Mouse (Mus musculus): ENCODE results near the gene Anxa7. TPM values are rescaled to one million over a fixed set of nuclear protein-coding genes. Genes with fewer than 3 reads are reported as not detected.
A peak's percentile ranks its signal among the peaks of the same experiment; 100 is the strongest.

Gene Anxa7
- polyA plus RNA-seq, 1 experiment: 47.9 TPM

- Histone ChIP-seq H3ac (ENCODE audit: control insufficient read depth, insufficient read length, low read depth) (peak overlapping the region; percentile 83), H3K27me3 (ENCODE audit: control insufficient read depth, insufficient read depth, insufficient read length) (no peaks in the 10 kb centered on the region), H3K36me3 (ENCODE audit: control insufficient read depth, insufficient read depth) (peaks cover 20% of the 10 kb centered on the region), H3K4me3 (ENCODE audit: insufficient read depth, poor library complexity, severe bottlenecking) (peak overlapping the region; percentile 68), H3K79me3 (ENCODE audit: low read depth) (peaks cover 29% of the 10 kb centered on the region), H3K79me2 (ENCODE audit: control insufficient read depth, insufficient read depth) (peaks cover 45% of the 10 kb centered on the region)
- TF ChIP-seq MYOD1 (IDR thresholded peaks at IDR 0.05; ENCODE audit: control insufficient read depth, insufficient read length, low read depth): no peak
- TF ChIP-seq MAX (IDR thresholded peaks at IDR 0.05): no peak
- TF ChIP-seq CEBPB (IDR thresholded peaks at IDR 0.05; ENCODE audit: low read depth): no peak
- TF ChIP-seq FOSL1 (IDR thresholded peaks at IDR 0.05; ENCODE audit: insufficient read depth, low read length, poor library complexity, severe bottlenecking): no peak
- no peak for TF ChIP-seq CTCF (IDR thresholded peaks at IDR 0.05; ENCODE audit: control insufficient read depth, insufficient read depth, insufficient read length)
- TF ChIP-seq USF1 (IDR thresholded peaks at IDR 0.05; ENCODE audit: low read depth): no peak
- TF ChIP-seq MYOG (IDR thresholded peaks at IDR 0.05; ENCODE audit: control insufficient read depth, extremely low read depth, insufficient read length): no peak
Measured at GRCm38 (mm10) chr14:20480195-20480579, 254 bp upstream of the Anxa7 start.

GRCm38 (mm10) chr14:20478801-20479200 is 1.1 kb downstream of the Anxa7 start:
- no peak for TF ChIP-seq CTCF (IDR thresholded peaks at IDR 0.05; ENCODE audit: control insufficient read depth, insufficient read depth, insufficient read length)
- Histone ChIP-seq H3K79me3 (ENCODE audit: low read depth) (peaks cover 29% of the 10 kb centered on the region), H3ac (ENCODE audit: control insufficient read depth, insufficient read length, low read depth) (peak overlapping the region; percentile 48), H3K36me3 (ENCODE audit: control insufficient read depth, insufficient read depth) (peaks cover 13% of the 10 kb centered on the region), H3K79me2 (ENCODE audit: control insufficient read depth, insufficient read depth) (peaks cover 52% of the 10 kb centered on the region), H3K27me3 (ENCODE audit: control insufficient read depth, insufficient read depth, insufficient read length) (no peaks in the 10 kb centered on the region), H3K4me3 (ENCODE audit: insufficient read depth, poor library complexity, severe bottlenecking) (peak overlapping the region; percentile 68)

GRCm38 (mm10) chr14:20478385-20478784 is 1.5 kb downstream of the Anxa7 start:
- Histone ChIP-seq H3K36me3 (ENCODE audit: control insufficient read depth, insufficient read depth) (peaks cover 14% of the 10 kb centered on the region), H3ac (ENCODE audit: control insufficient read depth, insufficient read length, low read depth) (peak overlapping the region; percentile 30), H3K4me3 (ENCODE audit: insufficient read depth, poor library complexity, severe bottlenecking) (peak overlapping the region; percentile 25), H3K27me3 (ENCODE audit: control insufficient read depth, insufficient read depth, insufficient read length) (no peaks in the 10 kb centered on the region), H3K79me3 (ENCODE audit: low read depth) (peaks cover 29% of the 10 kb centered on the region), H3K79me2 (ENCODE audit: control insufficient read depth, insufficient read depth) (peaks cover 56% of the 10 kb centered on the region)
- TF ChIP-seq CTCF (IDR thresholded peaks at IDR 0.05; ENCODE audit: control insufficient read depth, insufficient read depth, insufficient read length): no peak
- no peak for TF ChIP-seq CEBPB (IDR thresholded peaks at IDR 0.05; ENCODE audit: low read depth)
- TF ChIP-seq FOSL1 (IDR thresholded peaks at IDR 0.05; ENCODE audit: insufficient read depth, low read length, poor library complexity, severe bottlenecking): no peak
- no peak for TF ChIP-seq MYOG (IDR thresholded peaks at IDR 0.05; ENCODE audit: control insufficient read depth, extremely low read depth, insufficient read length)
- TF ChIP-seq MYOD1 (IDR thresholded peaks at IDR 0.05; ENCODE audit: control insufficient read depth, insufficient read length, low read depth): no peak
- peak; percentile 59 for TF ChIP-seq USF1 (IDR thresholded peaks at IDR 0.05; ENCODE audit: low read depth)
- TF ChIP-seq MAX (IDR thresholded peaks at IDR 0.05): no peak

- Histone ChIP-seq H3K79me2 (ENCODE audit: control insufficient read depth, insufficient read depth) (peaks cover 64% of the 10 kb centered on the region), H3K4me3 (ENCODE audit: insufficient read depth, poor library complexity, severe bottlenecking) (no peak overlapping the region), H3ac (ENCODE audit: control insufficient read depth, insufficient read length, low read depth) (no peak overlapping the region), H3K36me3 (ENCODE audit: control insufficient read depth, insufficient read depth) (peaks cover 23% of the 10 kb centered on the region), H3K79me3 (ENCODE audit: low read depth) (peaks cover 29% of the 10 kb centered on the region), H3K27me3 (ENCODE audit: control insufficient read depth, insufficient read depth, insufficient read length) (no peaks in the 10 kb centered on the region)
- TF ChIP-seq MAX (IDR thresholded peaks at IDR 0.05) (no peak), FOSL1 (IDR thresholded peaks at IDR 0.05; ENCODE audit: insufficient read depth, low read length, poor library complexity, severe bottlenecking) (no peak), CEBPB (IDR thresholded peaks at IDR 0.05; ENCODE audit: low read depth) (no peak), MYOG (IDR thresholded peaks at IDR 0.05; ENCODE audit: control insufficient read depth, extremely low read depth, insufficient read length) (no peak), MYOD1 (IDR thresholded peaks at IDR 0.05; ENCODE audit: control insufficient read depth, insufficient read length, low read depth) (no peak), CTCF (IDR thresholded peaks at IDR 0.05; ENCODE audit: control insufficient read depth, insufficient read depth, insufficient read length) (no peak), USF1 (IDR thresholded peaks at IDR 0.05; ENCODE audit: low read depth) (no peak)
Measured at GRCm38 (mm10) chr14:20477261-20478025, 2.5 kb downstream of the Anxa7 start.

GRCm38 (mm10) chr14:20460216-20460615 is 19.7 kb downstream of the Anxa7 start:
- Histone ChIP-seq H3K79me3 (ENCODE audit: low read depth) (no peaks in the 10 kb centered on the region), H3K4me3 (ENCODE audit: insufficient read depth, poor library complexity, severe bottlenecking) (no peak overlapping the region), H3K27me3 (ENCODE audit: control insufficient read depth, insufficient read depth, insufficient read length) (no peaks in the 10 kb centered on the region), H3ac (ENCODE audit: control insufficient read depth, insufficient read length, low read depth) (no peak overlapping the region), H3K79me2 (ENCODE audit: control insufficient read depth, insufficient read depth) (no peaks in the 10 kb centered on the region), H3K36me3 (ENCODE audit: control insufficient read depth, insufficient read depth) (peaks cover 94% of the 10 kb centered on the region)
- TF ChIP-seq CTCF (IDR thresholded peaks at IDR 0.05; ENCODE audit: control insufficient read depth, insufficient read depth, insufficient read length) (no peak), MYOD1 (IDR thresholded peaks at IDR 0.05; ENCODE audit: control insufficient read depth, insufficient read length, low read depth) (no peak), FOSL1 (IDR thresholded peaks at IDR 0.05; ENCODE audit: insufficient read depth, low read length, poor library complexity, severe bottlenecking) (no peak), MYOG (IDR thresholded peaks at IDR 0.05; ENCODE audit: control insufficient read depth, extremely low read depth, insufficient read length) (no peak), USF1 (IDR thresholded peaks at IDR 0.05; ENCODE audit: low read depth) (no peak), CEBPB (IDR thresholded peaks at IDR 0.05; ENCODE audit: low read depth) (no peak), MAX (IDR thresholded peaks at IDR 0.05) (no peak)

- Histone ChIP-seq H3ac (ENCODE audit: control insufficient read depth, insufficient read length, low read depth) (no peak overlapping the region), H3K4me3 (ENCODE audit: insufficient read depth, poor library complexity, severe bottlenecking) (no peak overlapping the region), H3K79me3 (ENCODE audit: low read depth) (no peaks in the 10 kb centered on the region), H3K79me2 (ENCODE audit: control insufficient read depth, insufficient read depth) (no peaks in the 10 kb centered on the region), H3K36me3 (ENCODE audit: control insufficient read depth, insufficient read depth) (peaks cover 80% of the 10 kb centered on the region), H3K27me3 (ENCODE audit: control insufficient read depth, insufficient read depth, insufficient read length) (no peaks in the 10 kb centered on the region)
- TF ChIP-seq MYOD1 (IDR thresholded peaks at IDR 0.05; ENCODE audit: control insufficient read depth, insufficient read length, low read depth): no peak
- TF ChIP-seq FOSL1 (IDR thresholded peaks at IDR 0.05; ENCODE audit: insufficient read depth, low read length, poor library complexity, severe bottlenecking): no peak
- TF ChIP-seq USF1 (IDR thresholded peaks at IDR 0.05; ENCODE audit: low read depth): no peak
- TF ChIP-seq MAX (IDR thresholded peaks at IDR 0.05): no peak
- TF ChIP-seq MYOG (IDR thresholded peaks at IDR 0.05; ENCODE audit: control insufficient read depth, extremely low read depth, insufficient read length): no peak
- no peak for TF ChIP-seq CTCF (IDR thresholded peaks at IDR 0.05; ENCODE audit: control insufficient read depth, insufficient read depth, insufficient read length)
- TF ChIP-seq CEBPB (IDR thresholded peaks at IDR 0.05; ENCODE audit: low read depth): no peak
Measured at GRCm38 (mm10) chr14:20458378-20458777, 21.6 kb downstream of the Anxa7 start.
